Mouse (Mus musculus) A20 (cell line): Measurements from ENCODE around the gene Syt8.
A peak's percentile ranks its signal among the peaks of the same experiment; 100 is the strongest.

Source experiments
- DNase-seq: peaks from one replicate; pipeline ENCODE4 v3.0.0-alpha.2; 2011; ENCODE audit warnings: low read depth, low spot score

The Syt8 gene

GRCm38 (mm10) chr7:142445324-142445723 lies 10.7 kb downstream of the Syt8 start:
- no peak for DNase-seq

GRCm38 (mm10) chr7:142446264-142446663 lies 11.6 kb downstream of the Syt8 start:
- no peak for DNase-seq

GRCm38 (mm10) chr7:142449038-142449617 lies 14.5 kb downstream of the Syt8 start:
- no peak for DNase-seq

- no peak for DNase-seq
These were observed 20.1 kb downstream of the Syt8 start for GRCm38 (mm10) chr7:142454706-142455105.

GRCm38 (mm10) chr7:142455251-142455650 lies 20.6 kb downstream of the Syt8 start:
- no peak for DNase-seq

- no peak for DNase-seq
These were observed 22.2 kb downstream of the Syt8 start for GRCm38 (mm10) chr7:142456806-142457205.

GRCm38 (mm10) chr7:142457227-142457811 lies 22.7 kb downstream of the Syt8 start:
- no peak for DNase-seq

GRCm38 (mm10) chr7:142458026-142458425 lies 23.4 kb downstream of the Syt8 start:
- no peak for DNase-seq

- DNase-seq: no peak
These were observed 24.1 kb downstream of the Syt8 start for GRCm38 (mm10) chr7:142458676-142459298.

GRCm38 (mm10) chr7:142459299-142459691 lies 24.6 kb downstream of the Syt8 start:
- DNase-seq: no peak

GRCm38 (mm10) chr7:142460636-142461077 lies 26.0 kb downstream of the Syt8 start, which contains the start of gene Lsp1:
Gene Lsp1, plus strand, starts transcription at chr7:142460809.
- DNase-seq: peak; percentile 94

- peak; percentile 80 for DNase-seq
These were observed 26.8 kb downstream of the Syt8 start for GRCm38 (mm10) chr7:142461446-142461845.

- peak; percentile 77 for DNase-seq
These were observed 27.5 kb downstream of the Syt8 start for GRCm38 (mm10) chr7:142462190-142462589.

- DNase-seq: peak; percentile 67
These were observed 28.0 kb downstream of the Syt8 start for GRCm38 (mm10) chr7:142462594-142463078.

GRCm38 (mm10) chr7:142470171-142470691 lies 35.6 kb downstream of the Syt8 start:
- DNase-seq: no peak

- no peak for DNase-seq
These were observed 36.3 kb downstream of the Syt8 start for GRCm38 (mm10) chr7:142470808-142471413.

- no peak for DNase-seq
These were observed 36.8 kb downstream of the Syt8 start for GRCm38 (mm10) chr7:142471414-142471861.

GRCm38 (mm10) chr7:142471884-142472570 lies 37.4 kb downstream of the Syt8 start:
- no peak for DNase-seq

GRCm38 (mm10) chr7:142472936-142473335 lies 38.3 kb downstream of the Syt8 start:
- no peak for DNase-seq

GRCm38 (mm10) chr7:142473476-142473875 lies 38.8 kb downstream of the Syt8 start:
- DNase-seq: no peak

- no peak for DNase-seq
These were observed 40.1 kb downstream of the Syt8 start for GRCm38 (mm10) chr7:142474799-142475198.
